ENCODE assay signal across 9 mouse cellular contexts in genomic region chr19:45235331-45235741, GRCm38 (mm10). TPM values are rescaled to one million over a fixed set of nuclear protein-coding genes. Genes with fewer than 3 reads are reported as not detected.
A peak's percentile ranks its signal among the peaks of the same experiment; 100 is the strongest.
DNase-seq lines count a peak whose midpoint lies in the region; ATAC-seq and TF ChIP-seq lines count a peak whose summit lies in the region.
"Had no signal": no experiment of that assay in that cellular context is flagged by ENCODE, and none has a peak within 500 bp of the region (broad histone marks: within the 10 kb centered on the region; RNA-seq: fewer than 3 reads in every experiment).

No protein-coding gene starts in this region.

- H3K4me3 ChIP-seq in lung, embryonic 16.5 days (ENCODE audit: low read length): peak overlapping the region; percentile 29
- H3K4me3 ChIP-seq in forebrain, postnatal 0 days (ENCODE audit: low read depth, low read length): no peak overlapping the region
- peak overlapping the region; percentile 49 for H3K4me3 ChIP-seq in limb, embryonic 10.5 days

- WGBS in lung, embryonic 16.5 days: under 1% methylated on average over 48 of the region's 53 CpGs
- 5% methylated on average over 27 of the region's 53 CpGs for WGBS in forebrain, postnatal 0 days
- WGBS in limb, embryonic 10.5 days: 0% methylated on average over 53 of the region's 53 CpGs

- DNase-seq in lung, postnatal 25 days (ENCODE audit: low spot score): no peak
- DNase-seq in forebrain, postnatal 0 days: no peak
- peak; percentile 70 for DNase-seq in limb, embryonic 10.5 days (ENCODE audit: low spot score)
- DNase-seq in splenic B cell, adult 2 months (ENCODE audit: low read depth, low spot score): peak; percentile 14
- DNase-seq in layer of hippocampus, adult 9-11 months: no peak
- no peak for DNase-seq in cerebellum, adult 9-11 months

- peaks cover 30% of the 10 kb centered on the region for H3K4me1 ChIP-seq in lung, embryonic 16.5 days (replicated peaks; ENCODE audit: control insufficient read depth, insufficient read depth, low read length)
- H3K4me1 ChIP-seq in forebrain, postnatal 0 days (ENCODE audit: insufficient read depth): no peaks in the 10 kb centered on the region
- peaks cover 55% of the 10 kb centered on the region for H3K4me1 ChIP-seq in limb, embryonic 10.5 days

- no peaks in the 10 kb centered on the region for H3K36me3 ChIP-seq in lung, embryonic 16.5 days (ENCODE audit: control insufficient read depth, insufficient read depth, low read length)
- H3K36me3 ChIP-seq in forebrain, postnatal 0 days (ENCODE audit: insufficient read depth): no peaks in the 10 kb centered on the region
- no peaks in the 10 kb centered on the region for H3K36me3 ChIP-seq in limb, embryonic 10.5 days
- no peaks in the 10 kb centered on the region for H3K36me3 ChIP-seq in splenic B cell, adult 2 months (ENCODE audit: control insufficient read depth, insufficient read depth, low read length, poor library complexity, severe bottlenecking)

- no peak overlapping the region for H3K27ac ChIP-seq in lung, embryonic 16.5 days (ENCODE audit: low read length)
- H3K27ac ChIP-seq in forebrain, postnatal 0 days (ENCODE audit: low read depth, low read length): no peak overlapping the region
- peak overlapping the region; percentile 82 for H3K27ac ChIP-seq in limb, embryonic 10.5 days

- H3K27me3 ChIP-seq in lung, embryonic 16.5 days (ENCODE audit: control insufficient read depth, insufficient read depth, low read depth, low read length): peaks cover 93% of the 10 kb centered on the region
- H3K27me3 ChIP-seq in forebrain, postnatal 0 days (ENCODE audit: insufficient read depth, low read length): peaks cover 76% of the 10 kb centered on the region
- peaks cover 100% of the 10 kb centered on the region for H3K27me3 ChIP-seq in limb, embryonic 10.5 days (ENCODE audit: low read depth, poor library complexity, severe bottlenecking)
- peaks cover 14% of the 10 kb centered on the region for H3K27me3 ChIP-seq in splenic B cell, adult 2 months (ENCODE audit: control insufficient read depth, insufficient read depth, low read length, poor library complexity, severe bottlenecking)

- peak overlapping the region; percentile 44 for H3K4me2 ChIP-seq in lung, embryonic 16.5 days (ENCODE audit: low read depth, low read length)
- peak overlapping the region; percentile 10; the same call in 1 of the 2 replicates for H3K4me2 ChIP-seq in forebrain, postnatal 0 days (ENCODE audit: low read depth)

- no peaks in the 10 kb centered on the region for H3K9me3 ChIP-seq in lung, embryonic 16.5 days (ENCODE audit: control insufficient read depth, low read length)
- H3K9me3 ChIP-seq in forebrain, postnatal 0 days (ENCODE audit: low read length): no peaks in the 10 kb centered on the region
- H3K9me3 ChIP-seq in limb, embryonic 10.5 days (replicated peaks): no peaks in the 10 kb centered on the region

- no peak for ATAC-seq in lung, embryonic 16.5 days (ENCODE audit: low read depth)
- ATAC-seq in forebrain, postnatal 0 days: no peak
- no peak for ATAC-seq in inflammation-experienced regulatory T-cells, adult 6 months

- no peak overlapping the region for H3K9ac ChIP-seq in lung, embryonic 16.5 days (ENCODE audit: low read length)
- H3K9ac ChIP-seq in forebrain, postnatal 0 days: no peak overlapping the region

- TF ChIP-seq CTCF in forebrain, postnatal 0 days (IDR thresholded peaks at IDR 0.05; ENCODE audit: low read depth): no peak

RNA-seq across cellular contexts. Expression of gene Lbx1, which starts 0.3 kb away (rescaled TPM):
- polyA plus RNA-seq in lung, embryonic 16.5 days (2015; fragmentation: Nextera tagmentation; extraction: Ambion mirVana): not detected in 2 replicates
- not detected in 2 replicates for total RNA-seq in forebrain, postnatal 0 days (2014; rRNA removed)
- polyA plus RNA-seq in forebrain, postnatal 0 days (2015; fragmentation: Nextera tagmentation; extraction: Ambion mirVana): not detected in 2 replicates
- 3.9 and 6.3 TPM in 2 replicates for polyA plus RNA-seq in limb, embryonic 10.5 days (2016; fragmentation: Nextera tagmentation; extraction: Ambion mirVana)
- not detected for polyA plus RNA-seq in inflammation-experienced regulatory T-cells, adult 6 months (2017; shearing (Covaris generic))
- polyA plus RNA-seq: large intestine, adult 2 months had no signal

Comparison
In these comparisons a context has a peak if more than half of its experiments do, and no peak if none do; other contexts are left out.
1. DNase-seq: peak in limb, embryonic 10.5 days (single experiment) and splenic B cell, adult 2 months (single experiment); none in lung, postnatal 25 days (single experiment), forebrain, postnatal 0 days (single experiment), layer of hippocampus, adult 9-11 months (single experiment) and cerebellum, adult 9-11 months (single experiment).